Mouse (Mus musculus) liver, embryonic 14.5 days (tissue): ENCODE data around the gene Dohh.

ENCODE experiments used
- CTCF ChIP-seq: IDR thresholded peaks from 2 replicates; pipeline ENCODE4 v1.5.1; 2016; ENCODE audit warnings: antibody characterized with exemption, low read depth, control low read depth
- EP300 ChIP-seq: IDR thresholded peaks from 2 replicates; pipeline ENCODE4 v1.6.1; 2016; ENCODE audit warnings: antibody characterized with exemption, low read depth

- no peak for TF ChIP-seq CTCF
- TF ChIP-seq EP300: no peak
Observed at GRCm38 (mm10) chr10:81434361-81435263, 50.4 kb downstream of the Dohh start.
